Mouse (Mus musculus) gastrocnemius, postnatal 10 days (tissue): ENCODE measurements around the gene Bckdhb. TPM values are rescaled to one million over a fixed set of nuclear protein-coding genes. Genes with fewer than 3 reads are reported as not detected.
A peak's percentile ranks its signal among the peaks of the same experiment; 100 is the strongest.

ENCODE experiments used
- DNase-seq: peaks from one replicate; pipeline ENCODE4 v3.0.0; 2021; ENCODE audit warnings: mixed read lengths
- long read RNA-seq, 2 experiments: library from polyadenylated mRNA; stranded (forward); transcript quantifications; one replicate each; pipeline ENCODE4 v2.0.0; 2021
- total RNA-seq, 2 experiments: library from RNA; stranded (reverse); gene quantifications; 2 replicates each; pipeline ENCODE4 v1.2.3; 2021

Bckdhb gene
- total RNA-seq = 10 to 100 TPM; 20.0 to 20.9 TPM
- long read RNA-seq, experiment 1, transcript Bckdhb-206 (11 exons, 1,477 nt) = major isoform, 27 of 29 reads
- long read RNA-seq, experiment 1, partial matches to known transcripts = 0 of 29 reads
- long read RNA-seq, experiment 1, other reads (novel, unspliced or antisense) = 2 of 29 reads
- long read RNA-seq, experiment 2, transcript Bckdhb-206 (11 exons, 1,477 nt) = major isoform, 32 of 33 reads
- long read RNA-seq, experiment 2, partial matches to known transcripts = 0 of 33 reads
- long read RNA-seq, experiment 2, other reads (novel, unspliced or antisense) = 1 of 33 reads

DNA sequence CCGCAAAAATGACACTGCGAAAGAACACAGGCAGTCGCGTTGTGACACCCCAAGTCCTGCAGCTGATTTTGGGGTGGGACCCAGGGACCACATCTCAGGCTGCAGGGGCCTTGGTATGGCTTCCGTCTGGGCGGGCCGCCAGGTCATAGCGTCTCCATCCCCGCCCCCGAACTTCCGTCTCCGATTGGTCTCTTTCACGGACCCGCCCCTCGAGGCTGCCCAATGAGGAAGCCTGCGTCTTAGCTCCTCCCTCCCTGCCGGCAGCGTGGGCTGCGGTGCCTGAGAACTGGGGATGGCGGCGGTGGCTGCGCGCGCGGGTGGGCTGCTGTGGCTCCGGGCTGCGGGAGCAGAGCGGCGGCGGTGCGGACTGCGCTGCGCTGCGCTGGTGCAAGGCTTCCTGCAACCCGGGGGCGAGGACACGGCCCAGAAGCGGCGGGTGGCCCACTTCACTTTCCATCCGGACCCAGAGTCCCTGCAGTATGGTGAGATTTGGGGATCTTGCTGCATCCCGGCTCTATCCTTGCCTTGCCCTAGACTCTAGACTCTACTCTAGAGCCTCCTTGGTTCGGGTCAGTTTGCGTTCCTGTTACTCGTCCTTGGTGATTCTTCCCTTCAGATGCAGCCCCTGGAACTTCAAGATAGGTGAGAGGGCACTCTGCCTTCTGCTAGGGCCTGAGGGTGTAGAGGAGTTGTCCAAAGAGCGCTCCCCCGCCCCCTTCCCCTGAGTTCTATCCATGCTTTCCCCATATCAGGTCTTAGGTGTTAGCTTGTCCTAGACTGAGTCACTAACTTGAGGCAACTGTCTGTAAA is at the start of gene Bckdhb:
Gene Bckdhb, plus strand, starts transcription at position 268 of the 810 bp plus-strand sequence.
- peak; percentile 98 for DNase-seq

DNA sequence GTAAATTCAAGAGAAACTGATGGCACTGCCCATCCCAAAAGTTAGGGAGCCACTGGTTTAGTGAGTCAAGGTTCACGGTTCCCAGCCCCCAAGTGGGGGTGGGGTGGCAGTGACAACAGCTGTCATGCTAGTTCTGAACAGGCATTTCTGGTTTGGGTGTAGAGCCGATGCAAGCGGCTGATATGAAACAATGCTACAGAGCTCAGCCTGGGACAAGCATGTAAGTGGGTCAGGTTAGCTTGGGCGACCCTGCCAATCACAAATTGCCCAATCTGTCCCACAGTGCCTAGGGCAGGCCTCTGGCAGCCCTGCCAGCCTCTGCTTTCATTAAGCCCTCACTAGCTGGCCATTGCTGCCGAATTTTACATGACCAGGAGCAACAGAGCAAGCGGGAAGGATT is 42.8 kb upstream of the Bckdhb start:
- no peak for DNase-seq

DNA sequence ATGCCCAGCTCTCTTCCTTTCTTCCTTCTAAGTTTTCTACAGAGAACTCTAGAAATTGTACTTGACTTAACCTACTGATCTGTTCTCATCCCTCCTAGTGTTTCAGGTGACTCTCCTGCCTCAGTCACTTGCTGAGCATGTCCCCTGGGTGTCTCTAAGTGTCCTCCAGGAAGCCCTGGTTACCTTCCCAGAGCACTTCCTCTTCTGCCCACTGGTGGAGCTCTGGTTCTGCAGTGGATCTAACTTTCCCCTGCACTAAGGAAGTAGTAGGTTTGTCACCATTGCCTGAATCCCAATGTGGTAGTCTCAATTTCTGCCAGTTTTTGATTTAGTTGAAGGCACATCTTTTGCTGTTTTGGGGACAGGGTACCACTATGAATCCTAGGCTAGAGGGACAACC is 38.8 kb upstream of the Bckdhb start:
- no peak for DNase-seq

DNA sequence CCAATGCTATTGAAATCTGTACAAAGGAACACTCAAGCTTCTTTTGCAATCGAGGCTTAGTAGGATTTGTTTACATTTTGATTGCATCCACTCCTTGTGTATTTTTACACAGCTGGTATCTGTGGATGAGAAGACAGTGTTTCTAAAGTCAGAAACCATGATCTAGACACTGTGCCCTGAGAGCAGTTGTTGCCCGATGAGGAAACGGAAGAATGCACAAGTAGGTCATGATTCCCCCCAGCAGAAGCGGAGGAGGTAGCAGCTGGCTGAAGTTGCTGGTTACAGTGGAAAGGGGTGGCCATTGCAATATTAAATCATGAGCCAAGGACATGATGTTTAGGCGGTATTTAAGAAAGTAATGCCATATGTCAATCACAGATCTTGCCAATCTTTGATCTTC is 36.7 kb upstream of the Bckdhb start:
- DNase-seq = no peak

DNA sequence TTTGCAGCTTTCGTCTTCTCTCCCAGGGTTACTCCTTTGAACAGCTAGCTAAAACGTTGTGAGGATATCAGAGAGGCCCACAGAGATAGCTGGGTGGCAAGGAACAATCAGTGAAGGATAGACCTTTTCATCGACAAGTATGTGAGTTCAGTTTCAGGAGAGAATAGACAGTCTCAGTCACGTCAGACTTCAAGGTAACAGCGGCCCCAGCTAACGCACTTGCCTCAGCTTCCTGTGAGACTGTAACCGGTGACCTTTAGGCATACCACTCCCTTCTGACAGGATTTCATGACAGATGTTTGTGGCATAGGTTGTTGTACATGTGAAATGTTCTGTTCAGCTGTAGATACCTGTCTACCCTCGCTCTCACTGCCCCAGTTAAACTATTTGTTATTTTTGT is 31.9 kb upstream of the Bckdhb start:
- DNase-seq = no peak

DNA sequence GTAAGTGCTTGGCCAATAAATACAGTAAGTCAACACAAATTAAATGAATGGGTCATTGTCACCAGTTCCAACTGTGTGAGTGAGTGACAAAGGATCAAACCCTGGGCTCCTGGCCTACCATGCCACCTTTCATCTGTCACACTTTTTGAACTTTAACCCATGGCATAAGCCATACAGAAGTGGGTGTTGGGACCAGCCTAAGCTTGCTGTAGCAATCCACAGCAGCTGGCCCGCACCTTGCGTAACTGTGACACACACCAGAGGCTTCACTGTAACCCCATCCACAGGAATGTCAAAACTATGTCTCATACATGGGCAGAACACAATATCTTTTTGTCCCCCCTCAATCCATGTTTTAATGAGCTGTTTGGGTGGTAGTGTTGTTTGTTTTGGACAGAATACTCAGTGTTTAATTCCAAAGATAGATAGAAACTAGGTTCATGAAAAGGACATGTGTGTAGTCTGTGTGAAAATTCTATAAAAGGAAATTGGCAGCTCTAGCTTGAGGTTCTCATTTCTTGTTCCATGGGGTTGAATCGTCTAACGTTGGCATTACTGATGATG is 31.1 kb upstream of the Bckdhb start:
- no peak for DNase-seq

DNA sequence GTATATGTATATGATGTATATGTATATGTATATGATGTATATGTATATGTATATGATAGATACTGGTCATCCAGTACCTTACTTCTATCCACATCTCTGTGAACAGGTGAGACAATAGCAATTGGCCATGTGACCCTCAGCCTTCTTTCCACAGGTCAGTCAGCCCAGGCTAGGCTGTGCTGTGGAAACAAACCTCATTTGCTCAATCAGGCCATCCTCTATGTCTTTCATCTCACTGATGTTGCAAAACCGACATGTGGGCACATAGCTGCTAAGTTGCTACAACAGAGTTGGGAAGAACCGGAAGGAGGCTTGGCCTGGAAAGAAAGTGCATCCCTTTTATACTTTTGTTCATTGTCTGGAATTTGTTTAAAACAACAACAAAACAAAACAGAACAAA is 22.9 kb upstream of the Bckdhb start:
- DNase-seq = no peak

DNA sequence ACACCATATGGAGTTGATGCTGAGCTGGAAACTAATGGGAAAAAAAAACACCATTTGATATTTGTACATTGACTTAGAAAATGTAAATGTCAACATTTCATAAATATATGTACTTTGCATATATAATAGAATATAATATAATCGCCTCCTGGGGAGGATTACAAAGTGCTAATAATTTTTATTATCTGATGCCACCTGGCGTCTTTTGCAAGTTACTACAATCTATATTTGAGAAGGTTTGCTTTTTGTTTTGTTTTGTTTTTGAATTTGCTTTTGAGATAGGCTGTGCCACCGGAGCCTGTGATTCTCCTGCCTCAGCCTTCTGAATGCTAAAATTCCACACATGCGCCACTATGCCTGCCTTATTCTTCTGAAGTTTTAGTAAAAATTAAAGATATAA is 19.1 kb upstream of the Bckdhb start:
- no peak for DNase-seq

DNA sequence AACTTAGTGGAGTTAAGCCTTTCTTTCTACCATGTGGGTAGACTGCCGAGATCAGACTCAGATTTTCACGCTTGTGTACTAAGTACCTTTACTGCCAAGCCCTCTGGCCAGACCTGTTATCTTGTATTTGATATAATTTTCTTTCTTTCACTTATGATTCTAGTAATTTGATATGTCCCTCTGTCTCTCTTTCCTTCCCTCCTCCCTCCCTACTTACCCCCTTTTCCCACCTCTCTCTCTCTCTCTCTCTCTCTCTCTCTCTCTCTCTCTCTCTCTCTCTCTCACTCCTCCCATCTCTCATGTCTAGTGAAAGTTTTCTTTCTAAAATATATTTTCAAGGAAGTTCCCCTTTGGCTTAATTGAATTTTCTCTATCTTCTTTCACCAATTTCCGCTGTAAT is 17.9 kb upstream of the Bckdhb start:
- DNase-seq = no peak

DNA sequence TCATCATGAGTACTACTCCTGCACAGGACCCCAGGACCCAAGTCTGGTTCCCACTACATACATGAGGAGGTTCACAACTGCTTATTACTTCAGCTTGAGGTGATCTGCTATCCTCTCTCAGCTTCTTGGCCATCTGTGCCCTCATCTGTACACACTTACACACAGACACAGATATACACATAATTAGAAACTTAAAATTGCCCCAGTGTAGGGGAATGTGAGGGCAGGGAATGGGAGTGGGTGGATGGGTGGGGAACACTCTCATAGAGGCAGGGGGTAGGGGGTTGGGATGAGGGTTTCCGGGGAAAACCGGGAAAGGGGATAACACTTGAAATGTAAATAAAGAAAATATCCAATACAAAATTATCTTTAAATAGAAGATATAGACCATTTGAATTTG is 15.1 kb upstream of the Bckdhb start:
- DNase-seq = no peak

DNA sequence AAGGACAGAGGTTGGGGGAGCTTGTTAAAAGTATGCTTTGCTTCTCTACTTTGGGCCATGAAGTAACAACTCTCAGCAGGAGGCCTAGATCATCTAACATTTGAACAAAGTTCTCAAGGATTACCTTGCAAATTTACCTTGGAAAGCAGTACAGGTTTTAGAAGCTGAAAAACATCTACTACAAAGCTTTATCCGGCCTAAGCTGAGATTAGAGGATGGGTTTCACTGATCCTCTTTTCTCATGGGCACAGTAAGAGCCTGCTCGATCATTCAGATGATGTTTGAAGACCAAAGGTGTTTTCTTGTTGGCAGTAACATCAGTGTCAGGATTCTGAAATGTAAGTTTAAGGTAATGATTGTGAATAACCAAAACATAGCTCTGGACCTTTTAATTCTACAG is 14.0 kb upstream of the Bckdhb start:
- no peak for DNase-seq

DNA sequence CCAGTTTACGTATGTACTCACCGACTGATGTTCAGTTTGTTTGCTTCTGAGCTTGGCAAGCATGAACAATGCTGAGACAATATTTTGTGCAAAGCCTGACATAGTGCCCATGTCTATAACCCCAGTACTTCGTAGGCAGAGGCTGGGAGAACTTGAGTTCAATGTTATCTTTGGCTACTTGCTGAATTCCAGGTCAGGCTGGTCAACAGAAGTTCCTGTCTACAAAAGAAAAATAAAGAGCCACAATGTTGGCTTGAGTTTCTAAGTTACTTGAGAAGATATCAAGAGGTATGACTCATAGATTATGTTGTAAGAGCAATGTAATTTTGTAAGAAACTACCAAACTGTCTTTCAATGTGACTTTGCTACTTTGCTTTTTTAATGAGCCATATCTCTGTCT is 2.9 kb upstream of the Bckdhb start:
- no peak for DNase-seq

DNA sequence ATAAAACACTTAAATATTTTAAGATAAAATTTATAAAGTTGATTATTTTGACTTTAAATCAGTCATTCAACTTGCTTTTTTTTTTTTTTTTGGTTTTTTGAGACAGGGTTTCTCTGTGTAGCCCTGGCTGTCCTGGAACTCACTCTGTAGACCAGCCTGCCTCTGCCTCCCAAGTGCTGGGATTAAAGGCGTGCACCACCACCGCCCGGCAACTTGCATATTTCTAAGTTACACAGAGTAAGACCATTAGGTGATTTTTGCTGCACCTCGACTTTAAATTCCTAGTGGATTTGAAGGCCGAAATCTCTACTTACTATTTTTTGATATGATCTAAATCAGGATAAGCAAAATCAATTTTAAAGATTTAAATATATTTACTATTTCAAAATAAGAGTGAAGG is 589 bp upstream of the Bckdhb start:
- DNase-seq = no peak

DNA sequence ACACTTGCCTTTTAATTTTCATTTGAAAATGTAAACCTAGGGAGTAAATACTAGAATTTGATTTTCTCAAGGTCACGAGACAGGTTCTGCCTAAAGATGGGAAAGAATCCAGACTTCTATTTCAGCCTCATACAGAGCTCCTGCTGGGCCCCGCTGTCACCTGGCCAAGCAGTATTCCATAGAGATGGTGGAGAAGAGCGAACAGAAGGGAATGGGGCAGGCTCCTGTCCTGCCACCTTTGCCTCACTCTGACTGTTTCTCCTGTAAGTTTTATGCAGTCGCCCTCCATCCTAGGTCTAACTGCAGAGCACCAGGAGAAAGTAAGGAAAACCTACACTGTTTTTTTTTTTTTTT is 720 bp downstream of the Bckdhb start:
- DNase-seq = no peak

DNA sequence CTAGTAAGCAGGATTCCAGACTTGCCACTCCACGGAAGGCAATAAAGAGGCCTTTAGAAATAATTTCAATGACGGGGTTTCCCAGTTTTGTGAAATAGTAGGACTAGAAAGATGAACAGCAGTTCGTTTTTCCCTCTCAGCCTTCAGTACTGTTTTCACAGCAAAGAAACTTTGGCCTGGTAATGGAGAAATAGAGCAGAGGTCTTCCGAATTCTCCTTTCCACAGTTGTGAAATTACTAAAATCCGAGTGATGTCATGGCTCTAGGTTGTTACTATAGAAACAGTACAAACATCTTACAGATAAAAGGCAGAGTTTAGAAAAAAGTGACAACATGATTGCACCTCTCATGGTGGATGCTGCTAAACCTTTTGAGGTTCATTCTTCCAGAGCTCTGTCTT is 1.4 kb downstream of the Bckdhb start:
- DNase-seq = no peak

DNA sequence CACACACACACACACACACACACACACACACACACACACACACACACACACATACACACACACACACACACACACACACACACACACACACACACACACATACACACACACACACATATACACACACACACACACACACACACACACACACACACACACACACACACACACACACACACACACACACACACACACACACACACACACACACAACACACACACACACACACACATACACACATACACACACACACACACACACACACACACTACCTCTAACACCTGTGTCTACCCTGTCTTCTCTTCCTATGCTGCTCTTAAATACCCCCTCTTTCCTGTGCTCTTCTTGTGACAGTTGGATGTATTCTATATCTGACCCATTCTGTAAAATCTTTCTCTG is 14.6 kb downstream of the Bckdhb start:
- DNase-seq = peak; percentile 52

DNA sequence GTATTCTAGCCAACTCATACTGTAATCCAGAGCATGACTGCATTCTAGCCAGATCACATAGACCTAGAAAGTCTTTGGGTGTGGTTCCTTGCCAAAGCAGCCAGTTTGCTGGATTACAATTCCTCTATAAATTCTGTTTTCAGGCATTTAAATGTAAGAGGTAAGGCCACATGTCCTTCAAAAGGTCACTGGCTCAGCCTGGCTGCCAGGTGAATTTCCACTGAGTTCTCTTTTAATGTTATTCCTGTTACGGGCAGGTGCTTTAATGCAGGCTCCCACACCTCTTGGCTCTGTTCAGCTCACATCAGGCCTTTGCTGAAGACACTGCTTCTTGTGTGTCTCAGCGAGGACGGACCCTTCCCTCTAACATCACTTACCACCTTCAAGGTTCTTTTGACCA is 15.1 kb downstream of the Bckdhb start:
- DNase-seq = no peak

DNA sequence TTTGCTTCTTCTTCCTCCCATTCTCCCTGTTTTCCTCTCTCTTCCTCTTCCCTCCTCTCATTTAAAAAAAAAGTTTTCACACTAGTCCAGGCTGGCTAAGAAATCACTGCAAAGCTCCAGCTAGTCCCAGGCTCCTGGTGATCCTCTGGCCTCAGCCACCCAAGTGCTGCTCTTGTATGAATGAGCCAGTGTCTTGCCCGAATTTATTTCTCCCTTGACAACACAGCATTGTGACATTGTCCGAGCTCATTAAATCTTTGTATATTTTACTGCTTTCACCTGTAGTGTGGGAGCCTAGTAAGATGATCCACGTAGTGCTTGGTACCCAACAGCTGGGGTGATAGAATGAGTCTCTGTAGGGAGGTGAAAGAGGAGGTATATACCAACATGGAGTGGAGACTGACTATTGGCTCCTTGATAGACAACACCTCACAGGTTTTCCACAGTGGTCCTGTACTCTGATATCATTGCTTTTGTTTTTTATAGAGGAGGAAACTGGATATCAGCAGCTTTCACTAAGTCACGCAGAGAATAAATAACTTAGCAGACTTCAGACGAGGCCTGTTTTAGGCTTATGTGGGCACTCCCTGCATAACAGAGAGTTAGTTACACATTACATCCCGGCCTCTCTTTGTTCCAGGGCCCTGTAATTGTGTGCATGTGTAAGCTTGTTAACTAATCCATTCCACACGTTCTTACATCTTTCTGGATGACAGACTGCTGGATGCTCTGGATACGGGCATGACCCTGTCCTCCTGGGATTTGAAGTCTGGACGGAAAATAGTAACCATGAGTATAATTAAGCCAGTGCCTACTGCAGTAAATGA is 15.8 kb downstream of the Bckdhb start:
- DNase-seq = no peak

DNA sequence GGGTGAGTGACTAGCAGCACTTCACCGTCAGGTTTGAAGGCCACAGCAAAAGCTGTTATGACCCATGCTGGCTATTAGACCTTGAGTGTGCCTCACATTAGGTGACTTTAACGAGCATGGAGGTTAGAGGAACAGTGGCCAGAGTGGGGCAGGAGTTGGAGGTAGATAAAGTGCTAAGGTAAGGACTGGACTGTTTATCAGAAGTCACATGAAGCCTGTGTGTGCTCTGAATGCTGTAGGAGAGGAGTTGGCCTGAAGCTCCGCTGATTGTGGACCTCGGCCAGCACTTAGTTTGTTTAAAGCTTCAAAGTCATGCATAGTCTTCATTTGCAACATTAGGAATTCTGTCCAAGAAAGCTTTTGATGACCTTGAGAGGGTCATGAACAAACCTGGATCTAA is 26.4 kb downstream of the Bckdhb start:
- DNase-seq = no peak

DNA sequence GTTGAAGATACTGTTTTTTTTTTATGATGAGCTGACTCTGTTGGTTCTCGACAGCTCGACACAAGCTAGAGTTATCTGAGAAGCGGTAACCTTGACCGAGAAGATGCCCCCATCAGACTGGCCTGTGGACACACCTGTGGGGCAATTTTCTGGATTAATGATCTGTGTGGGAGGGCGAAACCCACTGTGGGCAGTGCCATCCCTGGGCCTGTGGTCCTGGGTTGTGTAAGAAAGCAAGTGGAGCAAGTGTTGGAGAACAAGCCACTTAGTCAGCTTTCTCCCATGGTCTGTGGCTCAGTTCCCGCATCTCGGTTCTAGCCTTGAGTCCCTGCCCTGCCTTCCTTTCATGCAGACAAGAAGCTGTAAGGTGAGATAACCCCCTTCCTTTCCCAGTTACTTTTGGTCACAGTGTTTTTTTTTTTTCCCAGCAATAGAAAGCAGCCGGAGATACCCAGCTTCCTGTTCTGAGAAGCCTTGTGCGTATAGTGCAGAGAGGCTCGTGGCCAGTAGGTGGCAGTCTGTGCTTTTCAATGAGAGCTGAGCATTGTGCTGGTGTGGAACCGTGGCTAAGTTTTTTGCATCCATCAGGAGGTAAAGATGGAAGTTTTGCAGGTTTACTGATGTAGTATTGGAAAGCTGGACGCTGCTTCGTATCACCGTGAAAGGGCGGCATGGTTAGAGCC is 31.8 kb downstream of the Bckdhb start:
- DNase-seq = peak; percentile 81

DNA sequence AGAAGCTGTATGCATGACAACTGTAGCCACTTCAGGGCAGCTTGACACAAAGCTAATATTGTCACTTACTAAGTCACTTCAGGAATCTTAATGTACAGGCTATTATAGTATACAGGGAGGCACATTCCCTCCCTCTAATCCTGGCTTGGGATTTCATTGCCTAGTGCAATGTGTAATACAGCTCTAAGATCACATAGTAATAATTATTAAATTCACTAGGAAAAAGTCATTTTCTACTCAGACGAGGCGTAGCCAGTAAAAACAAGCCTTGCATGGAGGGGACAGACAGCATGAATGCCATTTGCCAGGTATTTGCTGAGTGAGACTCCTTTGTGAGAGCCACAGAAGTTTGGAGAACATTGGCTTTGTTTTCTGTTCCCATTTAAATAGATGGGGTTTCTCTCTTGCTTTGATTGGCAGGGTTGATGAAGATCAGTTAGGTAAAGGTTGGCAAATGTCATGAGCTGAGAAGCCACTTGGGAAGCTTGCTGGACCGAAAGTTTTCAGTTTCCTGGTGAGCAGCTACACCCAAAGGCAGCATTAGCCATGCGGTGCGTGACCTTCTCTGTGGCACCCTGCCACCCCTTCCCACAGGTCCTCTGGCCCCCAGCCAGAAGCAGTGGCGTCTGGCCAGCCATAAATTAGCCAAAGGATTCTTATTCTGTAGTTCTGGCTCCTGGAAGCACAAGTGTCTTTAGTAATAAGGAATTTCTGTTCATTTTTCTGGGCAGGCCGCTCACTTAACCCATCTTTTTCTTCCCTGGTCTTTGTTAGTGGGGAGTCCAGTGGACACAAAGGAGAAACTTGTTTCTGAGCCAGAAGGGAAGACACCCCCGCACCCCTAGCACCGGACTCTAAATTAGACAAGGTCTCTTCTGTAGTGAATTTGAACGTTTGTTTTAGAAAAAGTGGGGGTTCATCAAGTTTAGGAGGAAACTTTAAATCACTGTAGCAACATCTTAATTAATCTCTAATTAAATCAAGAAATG is 37.4 kb downstream of the Bckdhb start:
- DNase-seq = peak; percentile 52
